Mouse (Mus musculus): ENCODE data around the gene St6galnac5. TPM values are rescaled to one million over a fixed set of nuclear protein-coding genes. Genes with fewer than 3 reads are reported as not detected.
"Not testable (repeated sequence)": the region's sequence is repeated elsewhere in the genome, so short reads cannot be mapped to it uniquely, and the experiment has no call there.

Gene St6galnac5
- polyA plus RNA-seq, 1 experiment from 2014 or later = 8.4 TPM

GRCm38 (mm10) chr3:152788301-152788953 lies 193.6 kb downstream of the St6galnac5 start:
- H3K36me3 ChIP-seq (ENCODE audit: control insufficient read depth, insufficient read depth, low read length); H3K4me2 ChIP-seq (ENCODE audit: low read length); H3K4me3 ChIP-seq (ENCODE audit: low read depth, low read length); H3K9me3 ChIP-seq (replicated peaks; ENCODE audit: control insufficient read depth, low read length); DNase-seq (ENCODE audit: low spot score); H3K4me1 ChIP-seq (ENCODE audit: control insufficient read depth, insufficient read depth, low read length); H3K9ac ChIP-seq (ENCODE audit: low read length); H3K27ac ChIP-seq (ENCODE audit: low read depth, low read length); H3K27me3 ChIP-seq (replicated peaks; ENCODE audit: control insufficient read depth, insufficient read depth, low read length); ATAC-seq: not testable (repeated sequence)
- 90% methylated on average over 5 of the region's 5 CpGs for WGBS

- 91% methylated on average over 7 of the region's 13 CpGs for WGBS
- H3K9me3 ChIP-seq (replicated peaks; ENCODE audit: control insufficient read depth, low read length); H3K4me3 ChIP-seq (ENCODE audit: low read depth, low read length); H3K36me3 ChIP-seq (ENCODE audit: control insufficient read depth, insufficient read depth, low read length); H3K4me2 ChIP-seq (ENCODE audit: low read length); H3K9ac ChIP-seq (ENCODE audit: low read length); H3K4me1 ChIP-seq (ENCODE audit: control insufficient read depth, insufficient read depth, low read length); H3K27me3 ChIP-seq (replicated peaks; ENCODE audit: control insufficient read depth, insufficient read depth, low read length); H3K27ac ChIP-seq (ENCODE audit: low read depth, low read length); ATAC-seq; DNase-seq (ENCODE audit: low spot score): not testable (repeated sequence)
Measured at GRCm38 (mm10) chr3:152784353-152784752, 197.7 kb downstream of the St6galnac5 start.

DNA sequence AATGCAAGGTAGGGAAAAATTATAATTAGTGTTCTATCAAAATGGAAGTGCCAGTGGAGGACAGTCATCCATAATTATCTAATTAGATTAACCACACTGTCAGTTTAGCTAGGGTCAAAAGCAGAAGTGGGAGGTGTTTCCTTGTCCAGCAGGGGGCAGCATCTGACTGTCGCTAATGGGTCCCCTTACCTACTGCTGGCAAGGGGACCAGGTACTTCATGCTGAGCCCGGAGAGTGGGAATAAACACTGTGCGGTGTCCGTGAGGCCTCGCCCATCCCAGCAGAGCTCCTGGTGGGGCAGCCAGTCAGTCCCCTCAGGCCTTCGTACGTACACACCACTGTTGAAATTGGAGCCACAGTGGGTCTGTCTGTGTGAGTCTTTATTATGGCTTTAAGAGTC lies 198.3 kb downstream of the St6galnac5 start:
- WGBS = 18% methylated on average over 7 of the region's 7 CpGs
- H3K4me3 ChIP-seq (ENCODE audit: low read depth, low read length) = no peak overlapping the region
- no peaks in the 10 kb centered on the region for H3K27me3 ChIP-seq (replicated peaks; ENCODE audit: control insufficient read depth, insufficient read depth, low read length)
- H3K4me2 ChIP-seq (ENCODE audit: low read length) = no peak overlapping the region
- ATAC-seq (peak; percentile 86), DNase-seq (ENCODE audit: low spot score) (peak; percentile 91)
- H3K9ac ChIP-seq (ENCODE audit: low read length) = no peak overlapping the region
- peaks cover 4% of the 10 kb centered on the region; the same call in 1 of the 2 replicates for H3K36me3 ChIP-seq (ENCODE audit: control insufficient read depth, insufficient read depth, low read length)
- no peaks in the 10 kb centered on the region for H3K9me3 ChIP-seq (replicated peaks; ENCODE audit: control insufficient read depth, low read length)
- no peaks in the 10 kb centered on the region for H3K4me1 ChIP-seq (ENCODE audit: control insufficient read depth, insufficient read depth, low read length)
- H3K27ac ChIP-seq (ENCODE audit: low read depth, low read length) = no peak overlapping the region

- 55% methylated on average over 4 of the region's 4 CpGs for WGBS
- Histone ChIP-seq H3K36me3 (ENCODE audit: control insufficient read depth, insufficient read depth, low read length) (no peaks in the 10 kb centered on the region), H3K9me3 (replicated peaks; ENCODE audit: control insufficient read depth, low read length) (no peaks in the 10 kb centered on the region), H3K27ac (ENCODE audit: low read depth, low read length) (no peak overlapping the region), H3K27me3 (replicated peaks; ENCODE audit: control insufficient read depth, insufficient read depth, low read length) (no peaks in the 10 kb centered on the region), H3K9ac (ENCODE audit: low read length) (no peak overlapping the region), H3K4me1 (ENCODE audit: control insufficient read depth, insufficient read depth, low read length) (no peaks in the 10 kb centered on the region), H3K4me2 (ENCODE audit: low read length) (no peak overlapping the region), H3K4me3 (ENCODE audit: low read depth, low read length) (no peak overlapping the region)
- ATAC-seq (no peak), DNase-seq (ENCODE audit: low spot score) (peak; percentile 48)
Measured at GRCm38 (mm10) chr3:152779819-152780218, 202.2 kb downstream of the St6galnac5 start.

DNA sequence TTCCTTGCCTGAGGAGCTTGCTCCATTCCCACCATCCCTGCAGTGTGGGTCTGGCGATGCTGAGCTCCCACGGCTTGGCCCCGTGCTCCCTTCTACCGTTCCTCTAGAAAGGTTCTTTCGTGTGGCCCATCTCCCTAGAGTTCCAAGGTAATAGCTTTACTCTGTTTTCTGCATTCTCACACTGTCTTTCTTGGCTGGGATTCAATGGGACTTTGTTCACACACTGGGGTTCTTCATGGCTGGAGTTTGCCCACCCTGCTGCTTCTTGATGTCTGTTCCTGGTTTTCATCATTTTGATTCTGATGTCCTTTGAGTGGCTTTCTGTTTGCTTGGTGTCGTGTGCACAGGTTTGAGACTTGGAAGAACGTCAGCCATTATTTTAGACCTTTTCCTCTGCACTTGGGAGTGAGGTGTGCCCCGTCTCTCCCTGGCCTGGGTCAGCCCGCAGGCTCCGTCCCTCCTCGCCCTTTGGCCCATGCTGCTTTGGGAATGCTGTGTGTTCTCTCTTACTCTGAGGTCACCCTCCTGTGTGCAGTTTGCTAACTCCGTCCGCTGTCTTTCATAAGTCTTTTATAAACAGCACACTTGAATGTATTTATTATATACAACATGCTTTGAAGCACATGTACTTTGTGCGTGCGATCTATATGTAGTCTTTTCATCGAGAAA lies 205.0 kb downstream of the St6galnac5 start:
- Histone ChIP-seq H3K9me3 (replicated peaks; ENCODE audit: control insufficient read depth, low read length) (no peaks in the 10 kb centered on the region), H3K27ac (ENCODE audit: low read depth, low read length) (no peak overlapping the region), H3K27me3 (replicated peaks; ENCODE audit: control insufficient read depth, insufficient read depth, low read length) (no peaks in the 10 kb centered on the region), H3K4me3 (ENCODE audit: low read depth, low read length) (no peak overlapping the region), H3K9ac (ENCODE audit: low read length) (no peak overlapping the region), H3K4me1 (ENCODE audit: control insufficient read depth, insufficient read depth, low read length) (no peaks in the 10 kb centered on the region), H3K4me2 (ENCODE audit: low read length) (no peak overlapping the region), H3K36me3 (ENCODE audit: control insufficient read depth, insufficient read depth, low read length) (no peaks in the 10 kb centered on the region)
- ATAC-seq (no peak), DNase-seq (ENCODE audit: low spot score) (no peak)
- 88% methylated on average over 16 of the region's 16 CpGs for WGBS

- Histone ChIP-seq H3K4me2 (ENCODE audit: low read length) (no peak overlapping the region), H3K9ac (ENCODE audit: low read length) (no peak overlapping the region), H3K4me3 (ENCODE audit: low read depth, low read length) (no peak overlapping the region), H3K36me3 (ENCODE audit: control insufficient read depth, insufficient read depth, low read length) (no peaks in the 10 kb centered on the region), H3K9me3 (replicated peaks; ENCODE audit: control insufficient read depth, low read length) (no peaks in the 10 kb centered on the region), H3K27ac (ENCODE audit: low read depth, low read length) (no peak overlapping the region), H3K4me1 (ENCODE audit: control insufficient read depth, insufficient read depth, low read length) (no peaks in the 10 kb centered on the region), H3K27me3 (replicated peaks; ENCODE audit: control insufficient read depth, insufficient read depth, low read length) (no peaks in the 10 kb centered on the region)
- ATAC-seq (no peak), DNase-seq (ENCODE audit: low spot score) (no peak)
- WGBS = 84% methylated on average over 6 of the region's 6 CpGs
Measured at GRCm38 (mm10) chr3:152776363-152776762, 205.7 kb downstream of the St6galnac5 start.

GRCm38 (mm10) chr3:152770056-152770455 lies 212.0 kb downstream of the St6galnac5 start:
- Histone ChIP-seq H3K36me3 (ENCODE audit: control insufficient read depth, insufficient read depth, low read length) (peaks cover 4% of the 10 kb centered on the region; the same call in 1 of the 2 replicates), H3K9me3 (replicated peaks; ENCODE audit: control insufficient read depth, low read length) (no peaks in the 10 kb centered on the region), H3K27me3 (replicated peaks; ENCODE audit: control insufficient read depth, insufficient read depth, low read length) (no peaks in the 10 kb centered on the region), H3K4me3 (ENCODE audit: low read depth, low read length) (no peak overlapping the region), H3K4me1 (ENCODE audit: control insufficient read depth, insufficient read depth, low read length) (no peaks in the 10 kb centered on the region), H3K9ac (ENCODE audit: low read length) (no peak overlapping the region), H3K27ac (ENCODE audit: low read depth, low read length) (no peak overlapping the region), H3K4me2 (ENCODE audit: low read length) (no peak overlapping the region)
- DNase-seq (ENCODE audit: low spot score) (no peak), ATAC-seq (no peak)
- WGBS = 89% methylated on average over 6 of the region's 6 CpGs

GRCm38 (mm10) chr3:152767485-152767884 lies 214.6 kb downstream of the St6galnac5 start:
- Histone ChIP-seq H3K4me2 (ENCODE audit: low read length) (no peak overlapping the region), H3K9ac (ENCODE audit: low read length) (no peak overlapping the region), H3K9me3 (replicated peaks; ENCODE audit: control insufficient read depth, low read length) (no peaks in the 10 kb centered on the region), H3K36me3 (ENCODE audit: control insufficient read depth, insufficient read depth, low read length) (peaks cover 4% of the 10 kb centered on the region; the same call in 1 of the 2 replicates), H3K27ac (ENCODE audit: low read depth, low read length) (no peak overlapping the region), H3K4me3 (ENCODE audit: low read depth, low read length) (no peak overlapping the region), H3K27me3 (replicated peaks; ENCODE audit: control insufficient read depth, insufficient read depth, low read length) (no peaks in the 10 kb centered on the region), H3K4me1 (ENCODE audit: control insufficient read depth, insufficient read depth, low read length) (no peaks in the 10 kb centered on the region)
- DNase-seq (ENCODE audit: low spot score) (no peak), ATAC-seq (no peak)
- 84% methylated on average over 11 of the region's 11 CpGs for WGBS

Measured in forebrain, embryonic 14.5 days (tissue).